Mouse (Mus musculus): ENCODE measurements around the gene Olfr6. TPM values are rescaled to one million over a fixed set of nuclear protein-coding genes. Genes with fewer than 3 reads are reported as not detected.
"Not testable (repeated sequence)": the region's sequence is repeated elsewhere in the genome, so short reads cannot be mapped to it uniquely, and the experiment has no call there.

Gene Olfr6
- polyA plus RNA-seq (2014; fragmentation: Nextera tagmentation; extraction: Ambion mirVana), result not detected in 2 replicates

DNA sequence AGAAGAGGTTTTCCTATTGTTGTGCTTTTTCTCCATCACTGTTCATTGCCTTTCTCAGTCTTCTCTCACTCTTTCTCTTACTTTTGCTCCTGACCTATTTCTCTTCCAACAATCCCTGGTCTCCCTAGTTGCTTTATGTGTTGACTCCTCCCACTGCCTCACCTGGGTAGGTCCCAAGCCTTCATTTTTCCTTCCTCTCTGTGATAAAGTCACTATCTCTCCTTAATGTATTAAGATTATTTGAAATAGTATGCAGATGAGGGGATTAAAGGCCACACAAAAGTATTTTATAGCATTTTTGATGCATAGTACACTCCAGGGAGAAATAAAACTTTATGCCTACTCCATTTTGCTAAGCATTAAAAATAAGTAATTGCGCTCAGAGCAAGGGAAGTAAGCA is at the start of gene Olfr6:
TSS of gene Olfr6 (minus strand) at position 101 of the 400 bp plus-strand sequence.
- H3K9ac ChIP-seq (ENCODE audit: low read length), result no peak within 1 kb of the TSS
- no peak within 1 kb of the TSS for H3K4me2 ChIP-seq (ENCODE audit: low read length)
- no peaks in the 10 kb centered on the region for H3K4me1 ChIP-seq (replicated peaks; ENCODE audit: control insufficient read depth, insufficient read depth, low read length)
- H3K27ac ChIP-seq (ENCODE audit: low read depth), result no peak within 1 kb of the TSS
- DNase-seq (ENCODE audit: low spot score) (no peak), ATAC-seq (replicated peaks; ENCODE audit: low FRiP score, low TSS enrichment, low read depth) (no peak)
- no peaks in the 10 kb centered on the region for H3K36me3 ChIP-seq (ENCODE audit: control insufficient read depth, insufficient read depth, low read length)
- no peaks in the 10 kb centered on the region for H3K9me3 ChIP-seq (ENCODE audit: control insufficient read depth, low read length)
- 87% methylated on average over 1 of the region's 1 CpGs for WGBS
- H3K27me3 ChIP-seq (replicated peaks; ENCODE audit: control insufficient read depth, insufficient read depth, low read length), result no peaks in the 10 kb centered on the region
- no peak within 1 kb of the TSS for H3K4me3 ChIP-seq (ENCODE audit: low read depth, low read length)

DNA sequence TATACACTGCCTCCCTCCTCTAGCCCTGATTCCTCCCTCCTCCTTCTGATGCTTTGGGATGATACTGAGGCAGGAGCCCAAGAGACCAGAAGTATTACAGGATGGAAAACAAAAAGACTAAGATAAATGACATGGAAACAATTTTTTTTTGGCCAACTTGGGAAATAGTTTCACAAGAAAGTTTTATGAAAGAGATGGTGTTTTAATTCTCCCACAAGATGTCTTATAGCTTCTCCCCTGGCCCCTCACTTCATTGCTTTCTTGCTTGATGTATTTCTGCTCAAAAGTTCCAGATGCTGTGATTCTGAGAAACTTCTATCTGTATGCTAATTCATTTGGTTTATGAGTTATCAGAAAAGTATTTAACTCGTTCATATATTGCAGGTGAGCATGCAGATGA is 42.2 kb upstream of the Olfr6 start, which contains the start of gene Olfr2:
TSS of gene Olfr2 (minus strand) at position 101 of the 400 bp plus-strand sequence.
- WGBS, result 47% methylated on average over 1 of the region's 1 CpGs
- no peak within 1 kb of the TSS for H3K4me3 ChIP-seq (ENCODE audit: low read depth, low read length)
- no peak for ATAC-seq (replicated peaks; ENCODE audit: low FRiP score, low TSS enrichment, low read depth)

DNA sequence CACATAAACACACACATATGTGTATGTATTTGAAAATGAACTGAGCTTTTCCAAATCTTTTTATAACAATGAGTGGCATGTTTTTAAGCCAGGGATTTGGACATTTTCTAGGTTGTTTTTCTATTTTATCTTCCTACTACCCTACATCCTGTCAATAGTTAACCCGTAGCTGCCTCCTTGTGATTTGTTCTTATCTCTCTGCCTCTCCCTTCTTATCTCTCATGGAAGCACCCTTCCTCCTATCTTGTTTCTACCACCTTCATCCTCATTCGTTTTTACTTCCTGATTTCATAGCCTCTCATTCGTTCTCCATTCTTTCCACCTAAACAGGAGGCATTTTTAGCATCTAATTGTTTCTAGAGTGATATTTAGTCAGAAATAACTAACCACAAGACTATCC is 40.4 kb upstream of the Olfr6 start:
- Histone ChIP-seq H3K4me3 (ENCODE audit: low read depth, low read length) (no peak overlapping the region), H3K4me1 (replicated peaks; ENCODE audit: control insufficient read depth, insufficient read depth, low read length) (no peaks in the 10 kb centered on the region), H3K9me3 (ENCODE audit: control insufficient read depth, low read length) (no peaks in the 10 kb centered on the region), H3K36me3 (ENCODE audit: control insufficient read depth, insufficient read depth, low read length) (no peaks in the 10 kb centered on the region), H3K9ac (ENCODE audit: low read length) (no peak overlapping the region), H3K27me3 (replicated peaks; ENCODE audit: control insufficient read depth, insufficient read depth, low read length) (no peaks in the 10 kb centered on the region), H3K27ac (ENCODE audit: low read depth) (no peak overlapping the region), H3K4me2 (ENCODE audit: low read length) (no peak overlapping the region)
- no peak for ATAC-seq (replicated peaks; ENCODE audit: low FRiP score, low TSS enrichment, low read depth)
- WGBS, result 47% methylated on average over 3 of the region's 3 CpGs
- no peak for DNase-seq (ENCODE audit: low spot score)

More for the DNA sequence above, 42.2 kb upstream of the Olfr6 start, which contains the start of gene Olfr2:
- H3K4me2 ChIP-seq (ENCODE audit: low read length), result no peak within 1 kb of the TSS
- no peak for DNase-seq (ENCODE audit: low spot score)
- H3K27me3 ChIP-seq (replicated peaks; ENCODE audit: control insufficient read depth, insufficient read depth, low read length), result no peaks in the 10 kb centered on the region
- H3K9ac ChIP-seq (ENCODE audit: low read length), result no peak within 1 kb of the TSS
- H3K9me3 ChIP-seq (ENCODE audit: control insufficient read depth, low read length), result no peaks in the 10 kb centered on the region
- H3K27ac ChIP-seq (ENCODE audit: low read depth), result no peak within 1 kb of the TSS
- H3K36me3 ChIP-seq (ENCODE audit: control insufficient read depth, insufficient read depth, low read length), result no peaks in the 10 kb centered on the region
- no peaks in the 10 kb centered on the region for H3K4me1 ChIP-seq (replicated peaks; ENCODE audit: control insufficient read depth, insufficient read depth, low read length)

DNA sequence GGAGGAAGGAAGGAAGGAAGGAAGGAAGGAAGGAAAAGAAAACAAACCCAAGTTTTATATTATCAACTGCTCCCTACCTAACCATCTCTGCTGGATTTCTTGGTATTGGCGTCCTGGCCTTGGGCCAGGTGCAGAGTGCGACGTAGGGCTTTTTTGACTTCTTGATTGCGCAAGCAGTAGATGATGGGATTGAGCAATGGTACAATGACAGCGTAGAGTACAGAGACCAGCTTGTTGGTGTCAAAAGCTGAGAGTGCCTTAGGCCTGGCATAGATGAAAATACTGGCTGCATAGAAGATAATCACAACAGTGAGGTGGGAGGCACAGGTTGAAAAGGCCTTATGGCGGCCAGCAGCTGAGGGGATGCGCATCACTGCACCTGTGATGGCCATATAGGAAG is 37.1 kb upstream of the Olfr6 start:
- 91% methylated on average over 7 of the region's 7 CpGs for WGBS
- no peak overlapping the region for H3K27ac ChIP-seq (ENCODE audit: low read depth)
- H3K4me2 ChIP-seq (ENCODE audit: low read length), result no peak overlapping the region
- H3K4me1 ChIP-seq (replicated peaks; ENCODE audit: control insufficient read depth, insufficient read depth, low read length), result no peaks in the 10 kb centered on the region
- no peaks in the 10 kb centered on the region for H3K36me3 ChIP-seq (ENCODE audit: control insufficient read depth, insufficient read depth, low read length)
- no peak overlapping the region for H3K4me3 ChIP-seq (ENCODE audit: low read depth, low read length)
- no peak overlapping the region for H3K9ac ChIP-seq (ENCODE audit: low read length)
- H3K9me3 ChIP-seq (ENCODE audit: control insufficient read depth, low read length), result no peaks in the 10 kb centered on the region
- no peak for DNase-seq (ENCODE audit: low spot score)
- no peaks in the 10 kb centered on the region for H3K27me3 ChIP-seq (replicated peaks; ENCODE audit: control insufficient read depth, insufficient read depth, low read length)
- no peak for ATAC-seq (replicated peaks; ENCODE audit: low FRiP score, low TSS enrichment, low read depth)

- WGBS, result 91% methylated on average over 3 of the region's 3 CpGs
- ATAC-seq (replicated peaks; ENCODE audit: low FRiP score, low TSS enrichment, low read depth) (no peak), DNase-seq (ENCODE audit: low spot score) (no peak)
- Histone ChIP-seq H3K4me2 (ENCODE audit: low read length) (no peak overlapping the region), H3K36me3 (ENCODE audit: control insufficient read depth, insufficient read depth, low read length) (no peaks in the 10 kb centered on the region), H3K4me1 (replicated peaks; ENCODE audit: control insufficient read depth, insufficient read depth, low read length) (no peaks in the 10 kb centered on the region), H3K27ac (ENCODE audit: low read depth) (no peak overlapping the region), H3K9ac (ENCODE audit: low read length) (no peak overlapping the region), H3K4me3 (ENCODE audit: low read depth, low read length) (no peak overlapping the region), H3K9me3 (ENCODE audit: control insufficient read depth, low read length) (no peaks in the 10 kb centered on the region), H3K27me3 (replicated peaks; ENCODE audit: control insufficient read depth, insufficient read depth, low read length) (no peaks in the 10 kb centered on the region)
These were observed 21.5 kb upstream of the Olfr6 start for GRCm38 (mm10) chr7:106985236-106985635.

DNA sequence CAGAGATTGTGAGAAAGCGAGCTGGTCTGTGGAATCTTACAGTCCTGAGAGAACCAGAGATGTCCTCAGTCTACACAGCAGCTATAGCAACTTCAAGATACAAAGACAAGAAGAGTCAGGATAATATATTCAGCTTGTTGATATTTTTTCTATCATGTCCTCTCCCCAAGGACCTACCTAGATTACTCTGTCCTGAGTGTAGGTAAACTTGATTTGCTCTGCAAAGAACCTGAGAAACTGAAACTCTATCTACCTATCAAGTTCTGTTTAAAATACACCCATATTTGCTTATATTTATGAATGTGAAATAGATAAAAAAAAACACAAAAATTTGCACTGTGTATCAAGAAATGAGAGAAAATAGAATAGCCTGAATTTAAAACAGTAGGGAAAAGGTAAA is 11.6 kb upstream of the Olfr6 start, which contains the start of gene Olfr711:
TSS of gene Olfr711 (minus strand) at position 101 of the 400 bp plus-strand sequence.
- WGBS, result 69% methylated on average over 1 of the region's 1 CpGs

GRCm38 (mm10) chr7:106967503-106967902 is 3.8 kb upstream of the Olfr6 start:
- not testable (repeated sequence) for H3K27ac ChIP-seq (ENCODE audit: low read depth); H3K27me3 ChIP-seq (replicated peaks; ENCODE audit: control insufficient read depth, insufficient read depth, low read length); ATAC-seq (replicated peaks; ENCODE audit: low FRiP score, low TSS enrichment, low read depth); H3K4me3 ChIP-seq (ENCODE audit: low read depth, low read length); H3K36me3 ChIP-seq (ENCODE audit: control insufficient read depth, insufficient read depth, low read length); DNase-seq (ENCODE audit: low spot score); H3K4me2 ChIP-seq (ENCODE audit: low read length); H3K9me3 ChIP-seq (ENCODE audit: control insufficient read depth, low read length); H3K9ac ChIP-seq (ENCODE audit: low read length); H3K4me1 ChIP-seq (replicated peaks; ENCODE audit: control insufficient read depth, insufficient read depth, low read length)

More for the DNA sequence above, 11.6 kb upstream of the Olfr6 start, which contains the start of gene Olfr711:
- H3K4me2 ChIP-seq (ENCODE audit: low read length), result no peak within 1 kb of the TSS
- no peaks in the 10 kb centered on the region for H3K4me1 ChIP-seq (replicated peaks; ENCODE audit: control insufficient read depth, insufficient read depth, low read length)
- H3K9me3 ChIP-seq (ENCODE audit: control insufficient read depth, low read length), result no peaks in the 10 kb centered on the region
- no peaks in the 10 kb centered on the region for H3K27me3 ChIP-seq (replicated peaks; ENCODE audit: control insufficient read depth, insufficient read depth, low read length)
- no peaks in the 10 kb centered on the region for H3K36me3 ChIP-seq (ENCODE audit: control insufficient read depth, insufficient read depth, low read length)
- H3K4me3 ChIP-seq (ENCODE audit: low read depth, low read length), result no peak within 1 kb of the TSS
- ATAC-seq (replicated peaks; ENCODE audit: low FRiP score, low TSS enrichment, low read depth) (no peak), DNase-seq (ENCODE audit: low spot score) (no peak)
- H3K9ac ChIP-seq (ENCODE audit: low read length), result no peak within 1 kb of the TSS
- H3K27ac ChIP-seq (ENCODE audit: low read depth), result no peak within 1 kb of the TSS

GRCm38 (mm10) chr7:106948212-106948611 is 15.5 kb downstream of the Olfr6 start, which contains the start of gene Olfr710:
TSS of gene Olfr710 (minus strand) at chr7:106948312.
- H3K9ac ChIP-seq (ENCODE audit: low read length), result no peak within 1 kb of the TSS
- 78% methylated on average over 3 of the region's 3 CpGs for whole genome bisulfite sequencing
- no peak for ATAC-seq (replicated peaks; ENCODE audit: low FRiP score, low TSS enrichment, low read depth)
- H3K36me3 ChIP-seq (ENCODE audit: control insufficient read depth, insufficient read depth, low read length), result no peaks in the 10 kb centered on the region
- no peak within 1 kb of the TSS for H3K27ac ChIP-seq (ENCODE audit: low read depth)
- no peak for DNase-seq (ENCODE audit: low spot score)
- H3K4me1 ChIP-seq (replicated peaks; ENCODE audit: control insufficient read depth, insufficient read depth, low read length), result no peaks in the 10 kb centered on the region
- no peak within 1 kb of the TSS for H3K4me2 ChIP-seq (ENCODE audit: low read length)
- no peak within 1 kb of the TSS for H3K4me3 ChIP-seq (ENCODE audit: low read depth, low read length)
- no peaks in the 10 kb centered on the region for H3K9me3 ChIP-seq (ENCODE audit: control insufficient read depth, low read length)
- H3K27me3 ChIP-seq (replicated peaks; ENCODE audit: control insufficient read depth, insufficient read depth, low read length), result no peaks in the 10 kb centered on the region

DNA sequence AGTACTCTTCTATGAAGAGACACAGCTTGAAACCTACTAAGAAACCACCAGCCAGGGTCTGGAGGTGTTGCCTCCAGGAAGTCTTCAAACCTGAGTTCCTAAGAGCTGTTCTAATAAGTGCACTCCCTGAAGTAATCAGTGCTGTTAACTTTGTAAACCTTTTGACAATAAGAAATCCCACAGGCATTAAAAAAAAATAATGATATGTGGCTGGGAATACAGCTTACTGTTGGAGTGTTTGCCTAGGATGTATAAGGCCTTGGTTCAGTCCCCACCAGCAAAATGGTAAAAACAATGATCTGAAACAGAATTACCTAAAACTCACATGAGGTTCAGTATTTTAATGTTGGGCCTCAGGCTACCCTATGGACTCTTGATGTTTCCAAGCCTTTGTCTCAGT is 31.6 kb downstream of the Olfr6 start, which contains the start of gene Olfr709-ps1:
TSS of gene Olfr709-ps1 (minus strand) at position 101 of the 400 bp plus-strand sequence.
- Histone ChIP-seq H3K4me3 (ENCODE audit: low read depth, low read length) (no peak within 1 kb of the TSS), H3K9ac (ENCODE audit: low read length) (no peak within 1 kb of the TSS), H3K27me3 (replicated peaks; ENCODE audit: control insufficient read depth, insufficient read depth, low read length) (no peaks in the 10 kb centered on the region), H3K9me3 (ENCODE audit: control insufficient read depth, low read length) (no peaks in the 10 kb centered on the region), H3K27ac (ENCODE audit: low read depth) (no peak within 1 kb of the TSS), H3K4me2 (ENCODE audit: low read length) (no peak within 1 kb of the TSS), H3K36me3 (ENCODE audit: control insufficient read depth, insufficient read depth, low read length) (no peaks in the 10 kb centered on the region), H3K4me1 (replicated peaks; ENCODE audit: control insufficient read depth, insufficient read depth, low read length) (no peaks in the 10 kb centered on the region)
- DNase-seq (ENCODE audit: low spot score) (no peak), ATAC-seq (replicated peaks; ENCODE audit: low FRiP score, low TSS enrichment, low read depth) (no peak)

Measured in intestine, embryonic 14.5 days (tissue).